Mouse (Mus musculus) brown adipose tissue, adult 24 weeks (tissue): ENCODE measurements at regions not wholly inside any gene's neighbourhood (a gene's known extent, or its start where the extent isn't known, plus 50 kb on each side); places are given as distances from the start of the nearest gene placed in this dataset.
"Not testable (repeated sequence)": the region's sequence is repeated elsewhere in the genome, so short reads cannot be mapped to it uniquely, and the experiment has no call there.

ENCODE experiments used
- H3K27ac ChIP-seq: fragments of 200-500 bp; replicated peaks from 2 replicates; pipeline ENCODE4 v1.5.1; 2012; ENCODE audit warnings: low read depth, mild to moderate bottlenecking, low read length
- H3K4me1 ChIP-seq: fragments of 200-500 bp; 2 replicates; pipeline ENCODE4 v1.6.1; 2012; ENCODE audit warnings: low read length, mixed read lengths; ENCODE audit not compliant: control insufficient read depth, insufficient read depth, insufficient read length
- H3K4me3 ChIP-seq: fragments of 200-500 bp; 2 replicates; pipeline ENCODE4 v1.5.1; 2012; ENCODE audit warnings: low read depth, mild to moderate bottlenecking, low read length, moderate library complexity; ENCODE audit not compliant: insufficient read depth

- H3K4me1 ChIP-seq, H3K27ac ChIP-seq, H3K4me3 ChIP-seq: not testable (repeated sequence)
Observed at GRCm38 (mm10) chrX:105655591-105655990, 108.5 kb upstream of the Fgf16 start.

DNA sequence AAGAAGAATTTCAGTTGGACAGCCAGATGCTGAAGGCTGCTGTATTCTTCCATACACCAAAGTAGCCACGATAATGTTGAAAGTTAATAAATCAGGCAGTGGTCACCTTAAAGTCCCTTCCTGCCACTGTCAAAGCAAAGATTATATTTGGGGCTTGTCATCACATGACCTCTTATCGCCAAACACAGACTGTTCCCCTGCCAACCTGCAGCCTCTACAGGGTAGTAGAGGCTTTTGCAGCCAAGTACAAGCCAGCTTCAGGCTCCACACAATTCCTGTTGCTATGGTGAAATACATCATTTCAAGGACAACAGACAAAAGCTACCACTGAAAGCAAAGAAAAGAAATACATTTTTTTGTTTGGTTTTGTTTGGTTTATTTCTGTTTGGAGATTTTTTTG, 93.5 kb upstream of the Fgf16 start:
- Histone ChIP-seq H3K4me1 (no peaks in the 10 kb centered on the region), H3K4me3 (no peak overlapping the region), H3K27ac (no peak overlapping the region)

DNA sequence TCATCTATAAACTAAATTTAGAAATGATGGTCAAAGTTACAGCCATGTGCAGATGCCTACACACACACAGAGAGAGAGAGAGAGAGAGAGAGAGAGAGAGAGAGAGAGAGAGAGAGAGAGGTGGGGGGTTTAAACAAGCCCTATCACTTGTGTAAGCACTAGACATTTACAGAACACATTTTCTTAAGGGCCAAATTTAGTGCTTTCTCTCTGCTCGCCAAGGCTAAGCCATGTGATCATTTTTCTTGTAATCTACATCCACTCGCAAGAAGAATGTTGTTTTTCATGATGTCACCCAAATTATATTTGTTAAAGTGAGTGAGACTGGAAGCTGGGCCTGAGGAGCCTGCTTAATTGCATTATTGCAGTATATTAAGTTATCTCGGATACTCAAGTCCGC, 92.8 kb upstream of the Fgf16 start:
- no peak overlapping the region for H3K27ac ChIP-seq
- H3K4me1 ChIP-seq, result no peaks in the 10 kb centered on the region
- no peak overlapping the region for H3K4me3 ChIP-seq

GRCm38 (mm10) chrX:105674860-105675259, 89.2 kb upstream of the Fgf16 start:
- Histone ChIP-seq H3K4me3 (no peak overlapping the region), H3K27ac (no peak overlapping the region), H3K4me1 (no peaks in the 10 kb centered on the region)

DNA sequence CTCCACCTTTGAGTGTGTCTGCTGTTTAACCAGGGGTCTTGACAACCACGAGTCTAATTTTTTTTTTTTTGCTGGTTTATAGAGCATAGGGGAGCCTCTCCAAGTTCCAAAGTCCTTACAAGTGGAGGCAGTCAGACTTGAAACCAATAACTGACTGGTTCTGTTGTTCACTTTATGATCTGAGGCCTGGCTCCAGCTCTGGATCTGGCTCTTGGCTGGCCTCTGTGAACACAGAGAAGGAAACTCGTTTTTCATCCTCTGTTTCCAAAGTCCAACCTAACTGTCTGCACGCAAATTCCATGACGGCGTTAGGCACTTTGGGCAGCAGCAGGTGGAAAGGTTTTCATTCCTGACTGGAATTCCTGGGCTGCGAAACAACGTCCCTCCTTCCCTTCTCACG, 80.4 kb upstream of the Fgf16 start:
- no peak overlapping the region for H3K4me3 ChIP-seq
- no peaks in the 10 kb centered on the region for H3K4me1 ChIP-seq
- no peak overlapping the region for H3K27ac ChIP-seq

GRCm38 (mm10) chrX:105684433-105684832, 79.6 kb upstream of the Fgf16 start:
- Histone ChIP-seq H3K27ac (no peak overlapping the region), H3K4me1 (no peaks in the 10 kb centered on the region), H3K4me3 (no peak overlapping the region)

DNA sequence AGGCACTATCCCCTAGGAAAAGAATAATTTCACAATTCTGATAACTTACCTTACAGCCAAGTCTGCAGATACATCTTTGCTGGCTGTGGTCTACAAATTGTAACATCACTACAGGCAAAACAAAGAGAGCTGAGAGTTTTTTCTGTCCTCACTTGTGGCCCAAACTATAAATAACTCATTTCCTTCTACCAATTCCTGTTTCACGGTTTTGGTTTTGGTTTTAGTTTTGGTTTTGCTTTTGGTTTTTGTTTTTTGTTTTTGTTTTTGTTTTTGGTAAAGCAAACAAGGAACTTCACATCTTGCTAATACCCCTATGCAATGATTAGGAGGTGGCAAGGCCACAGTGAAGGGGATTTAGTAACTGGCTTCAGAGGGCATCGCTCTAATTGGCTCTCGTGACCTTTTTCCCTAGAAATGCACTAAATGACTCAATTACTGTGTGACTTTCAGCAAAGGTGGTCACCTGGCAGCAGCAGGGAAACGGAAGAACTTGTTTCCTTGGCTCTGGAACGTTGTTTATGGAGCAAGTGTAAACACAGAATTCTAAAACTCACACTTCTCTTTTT, 53.3 kb upstream of the Fgf16 start:
- Histone ChIP-seq H3K4me3 (peak overlapping the region; percentile 5; the same call in 1 of the 2 replicates), H3K4me1 (no peaks in the 10 kb centered on the region; the same call in 1 of the 2 replicates), H3K27ac (peak overlapping the region; percentile 60)
